Mouse (Mus musculus) colon, adult 2 months (tissue): ENCODE measurements around the gene Ndufb11. TPM values are rescaled to one million over a fixed set of nuclear protein-coding genes. Genes with fewer than 3 reads are reported as not detected.

Source experiments
- polyA plus RNA-seq: library from polyadenylated mRNA; depleted of rRNA; stranded (reverse); fragments of >200 nt; gene quantifications from 2 replicates; pipeline ENCODE4 v1.2.3, GENCODE M21; 2012; rRNA removed

Ndufb11 gene
- 132 and 156 TPM in 2 replicates for polyA plus RNA-seq

DNA sequence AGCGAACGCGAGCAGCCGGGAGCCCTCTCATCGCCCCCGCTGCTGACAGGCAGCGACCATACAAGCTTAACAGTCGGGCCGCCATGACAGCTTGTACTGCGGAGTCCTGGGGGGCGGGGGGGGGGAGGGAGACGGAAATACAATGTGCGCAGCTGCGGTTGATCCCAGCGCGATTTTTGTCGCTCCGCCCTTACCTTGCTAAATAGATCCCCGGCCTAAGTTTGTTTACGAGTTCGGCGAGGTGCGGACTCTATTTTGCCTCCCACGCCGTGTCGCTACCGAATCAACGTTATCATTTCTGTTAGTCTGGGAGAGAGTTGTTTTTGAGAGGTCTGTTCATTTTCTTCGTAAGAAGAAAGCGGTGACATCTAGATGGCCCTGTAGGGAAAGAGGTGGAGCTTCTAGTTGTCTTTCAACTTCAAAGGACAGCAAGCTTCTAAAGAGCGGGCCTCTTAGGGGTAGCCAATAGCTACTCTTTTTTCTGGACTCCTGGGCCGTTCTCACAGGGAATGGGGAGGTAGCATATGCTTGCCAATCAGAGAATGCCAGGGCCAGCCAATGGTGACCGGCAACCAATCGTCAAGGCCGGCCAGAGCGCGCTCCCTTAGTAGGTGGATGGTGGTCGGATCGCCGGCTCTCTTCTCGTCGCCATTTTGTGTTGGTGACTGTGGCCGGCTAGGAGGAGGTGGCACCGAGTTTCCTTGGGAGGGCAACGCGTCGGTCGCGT is at the start of gene Ndufb11, which contains the start of gene Rbm10:
Ndufb11 (minus strand) TSS at position 444 of the 727 bp plus-strand sequence.
Rbm10 (plus strand) TSS at position 328 of the 727 bp plus-strand sequence.

GRCm38 (mm10) chrX:20658026-20658652 is 40.7 kb upstream of the Ndufb11 start, which contains the start of gene Uba1:
TSS of gene Uba1 (plus strand) at chrX:20658326.

Other genes starting within 250 kb of the Ndufb11 start
- gene Jade3, start 191.9 kb downstream of the Ndufb11 start, polyA plus RNA-seq = 0.36 and 0.49 TPM in 2 replicates
- 0.07 TPM in 1 of 2 replicates, not detected in the other for gene Rgn, start 67.8 kb downstream of the Ndufb11 start, polyA plus RNA-seq
- 52.7 and 64.4 TPM in 2 replicates for gene Rbm10, start 116 bp downstream of the Ndufb11 start, polyA plus RNA-seq
- gene Uba1, start 40.7 kb upstream of the Ndufb11 start, polyA plus RNA-seq = 298 and 303 TPM in 2 replicates
- 145 and 185 TPM in 2 replicates for gene Cdk16, start 70.3 kb upstream of the Ndufb11 start, polyA plus RNA-seq
- gene Usp11, start 86.3 kb upstream of the Ndufb11 start, polyA plus RNA-seq = 2.9 and 3.7 TPM in 2 replicates
- gene Araf, start 180.2 kb upstream of the Ndufb11 start, polyA plus RNA-seq = 152 and 187 TPM in 2 replicates